Mouse (Mus musculus) limb, embryonic 14.5 days (tissue): ENCODE results near the gene Bex1. TPM values are rescaled to one million over a fixed set of nuclear protein-coding genes. Genes with fewer than 3 reads are reported as not detected.

ENCODE experiments used
- ATAC-seq: fragments of 200-750 bp; cut with Nextera tagmentation; 2 replicates; pipeline ENCODE4 v1.8.0; 2017; ENCODE audit warnings: low read depth, moderate number of reproducible peaks, moderate TSS enrichment; ENCODE audit not compliant: low FRiP score
- DNase-seq: peaks from one replicate; pipeline ENCODE4 v3.0.0-alpha.2; 2015; ENCODE audit warnings: low spot score
- H3K27ac ChIP-seq: fragments of 300-500 bp; sonication (generic); replicated peaks from 2 replicates; pipeline ENCODE4 v1.5.1; 2014; ENCODE audit warnings: low read depth, mild to moderate bottlenecking, low read length, moderate library complexity, mixed read lengths
- H3K27me3 ChIP-seq: fragments of 300-500 bp; sonication (generic); 2 replicates; pipeline ENCODE4 v1.6.1; 2014; ENCODE audit warnings: low read length, mixed read lengths; ENCODE audit not compliant: control insufficient read depth, insufficient read depth
- H3K36me3 ChIP-seq: fragments of 300-500 bp; sonication (generic); 2 replicates; pipeline ENCODE4 v1.6.1; 2014; ENCODE audit warnings: mild to moderate bottlenecking, low read length, moderate library complexity, mixed read lengths; ENCODE audit not compliant: control insufficient read depth, insufficient read depth
- H3K4me1 ChIP-seq: fragments of 300-500 bp; sonication (generic); 2 replicates; pipeline ENCODE4 v1.6.1; 2014; ENCODE audit warnings: antibody characterized with exemption, low read length, mixed read lengths; ENCODE audit not compliant: control insufficient read depth, insufficient read depth
- H3K4me2 ChIP-seq: fragments of 300-500 bp; sonication (generic); replicated peaks from 2 replicates; pipeline ENCODE4 v1.6.1; 2014; ENCODE audit warnings: low read depth, mild to moderate bottlenecking, low read length, moderate library complexity; ENCODE audit not compliant: severe bottlenecking
- H3K4me3 ChIP-seq: fragments of 300-500 bp; sonication (generic); replicated peaks from 2 replicates; pipeline ENCODE4 v1.5.1; 2014; ENCODE audit warnings: low read length
- H3K9ac ChIP-seq: fragments of 300-500 bp; sonication (generic); 2 replicates; pipeline ENCODE4 v1.6.1; 2014; ENCODE audit warnings: mild to moderate bottlenecking, low read depth, low read length, moderate library complexity; ENCODE audit not compliant: severe bottlenecking
- H3K9me3 ChIP-seq: fragments of 300-500 bp; sonication (generic); 2 replicates; pipeline ENCODE4 v1.6.1; 2016; ENCODE audit warnings: low read length; ENCODE audit not compliant: control insufficient read depth
- POLR2A ChIP-seq: fragments of 200-500 bp; IDR thresholded peaks from 2 replicates; pipeline ENCODE4 v1.8.0; 2012; ENCODE audit warnings: inconsistent platforms, mild to moderate bottlenecking, moderate library complexity, borderline replicate concordance; ENCODE audit not compliant: insufficient read depth, insufficient read length; ENCODE audit errors: extremely low read depth
- WGBS: fragments of 180-500 bp; shearing (Covaris S2); extraction: QIAGEN DNeasy Blood & Tissue Kit; methylation state at CpG from one replicate; pipeline ENCODE4 v1.1.7; 2014; 5-methylcytosine and 5-hydroxymethylcytosine counted together
- polyA plus RNA-seq, 2 experiments: library from polyadenylated mRNA; depleted of rRNA in 1 of 2; stranded (reverse) in 1 of 2; unstranded in 1 of 2; fragments of >200 nt; fragmentation: Nextera tagmentation in 1 of 2; extraction: Ambion mirVana in 1 of 2; gene quantifications; 2 replicates each; pipeline versions ENCODE4 v1.2.1 to v1.2.3; 2012 to 2014

Bex1 gene
- polyA plus RNA-seq, 2 experiments = 92.3 to 112 TPM

- Histone ChIP-seq H3K27me3 (no peaks in the 10 kb centered on the region), H3K27ac (peak within 1 kb of the TSS; percentile 71), H3K9me3 (no peaks in the 10 kb centered on the region), H3K36me3 (peaks cover 11% of the 10 kb centered on the region; the same call in 1 of the 2 replicates), H3K9ac (peak within 1 kb of the TSS; percentile 71), H3K4me2 (peak within 1 kb of the TSS; percentile 42), H3K4me3 (peak within 1 kb of the TSS; percentile 43), H3K4me1 (no peaks in the 10 kb centered on the region)
- peak; percentile 94 for ATAC-seq
- WGBS = 30% methylated on average over 20 of the region's 20 CpGs
- TF ChIP-seq POLR2A = peak; percentile 91; the same call in 1 of the 2 replicates
- DNase-seq = peak; percentile 88
These were observed 29.4 kb upstream of the Bex1 start, which contains the start of gene Tceal9 for GRCm38 (mm10) chrX:136244574-136245229. Gene Tceal9 (plus strand): TSS chrX:136245079.

GRCm38 (mm10) chrX:136243181-136243580 lies 27.9 kb upstream of the Bex1 start:
- no peak overlapping the region for H3K4me3 ChIP-seq
- 79% methylated on average over 2 of the region's 2 CpGs for WGBS
- no peak overlapping the region for H3K4me2 ChIP-seq
- TF ChIP-seq POLR2A = no peak
- H3K36me3 ChIP-seq = peaks cover 11% of the 10 kb centered on the region; the same call in 1 of the 2 replicates
- ATAC-seq (no peak), DNase-seq (no peak)
- H3K9ac ChIP-seq = no peak overlapping the region
- no peaks in the 10 kb centered on the region for H3K9me3 ChIP-seq
- H3K27me3 ChIP-seq = no peaks in the 10 kb centered on the region
- H3K4me1 ChIP-seq = no peaks in the 10 kb centered on the region
- H3K27ac ChIP-seq = no peak overlapping the region

GRCm38 (mm10) chrX:136238118-136238517 lies 22.8 kb upstream of the Bex1 start:
- Histone ChIP-seq H3K4me3 (no peak overlapping the region), H3K9ac (no peak overlapping the region), H3K4me1 (no peaks in the 10 kb centered on the region), H3K36me3 (no peaks in the 10 kb centered on the region), H3K27ac (no peak overlapping the region), H3K4me2 (no peak overlapping the region), H3K27me3 (no peaks in the 10 kb centered on the region), H3K9me3 (no peaks in the 10 kb centered on the region)
- no peak for ATAC-seq
- WGBS = 48% methylated on average over 3 of the region's 3 CpGs
- TF ChIP-seq POLR2A = no peak
- no peak for DNase-seq

GRCm38 (mm10) chrX:136227768-136228167 lies 12.5 kb upstream of the Bex1 start:
- DNase-seq (no peak), ATAC-seq (no peak)
- WGBS = 52% methylated on average over 5 of the region's 5 CpGs
- no peak for TF ChIP-seq POLR2A
- Histone ChIP-seq H3K4me2 (no peak overlapping the region), H3K4me1 (no peaks in the 10 kb centered on the region), H3K27me3 (no peaks in the 10 kb centered on the region), H3K9ac (no peak overlapping the region), H3K27ac (no peak overlapping the region), H3K9me3 (no peaks in the 10 kb centered on the region), H3K36me3 (no peaks in the 10 kb centered on the region), H3K4me3 (no peak overlapping the region)

- no peak overlapping the region for H3K27ac ChIP-seq
- H3K9me3 ChIP-seq = no peaks in the 10 kb centered on the region
- H3K4me2 ChIP-seq = no peak overlapping the region
- WGBS = 67% methylated on average over 6 of the region's 6 CpGs
- no peaks in the 10 kb centered on the region for H3K36me3 ChIP-seq
- no peaks in the 10 kb centered on the region for H3K4me1 ChIP-seq
- H3K27me3 ChIP-seq = no peaks in the 10 kb centered on the region
- no peak overlapping the region for H3K9ac ChIP-seq
- H3K4me3 ChIP-seq = no peak overlapping the region
- DNase-seq = no peak
- TF ChIP-seq POLR2A = no peak
- ATAC-seq = peak; percentile 78
These were observed 8.4 kb upstream of the Bex1 start for GRCm38 (mm10) chrX:136223714-136224113.
